Mouse (Mus musculus): ENCODE data around the gene Fam241a. TPM values are rescaled to one million over a fixed set of nuclear protein-coding genes. Genes with fewer than 3 reads are reported as not detected.

Gene Fam241a
- polyA plus RNA-seq, 1 experiment from 2014 or later = 9.5 TPM

DNA sequence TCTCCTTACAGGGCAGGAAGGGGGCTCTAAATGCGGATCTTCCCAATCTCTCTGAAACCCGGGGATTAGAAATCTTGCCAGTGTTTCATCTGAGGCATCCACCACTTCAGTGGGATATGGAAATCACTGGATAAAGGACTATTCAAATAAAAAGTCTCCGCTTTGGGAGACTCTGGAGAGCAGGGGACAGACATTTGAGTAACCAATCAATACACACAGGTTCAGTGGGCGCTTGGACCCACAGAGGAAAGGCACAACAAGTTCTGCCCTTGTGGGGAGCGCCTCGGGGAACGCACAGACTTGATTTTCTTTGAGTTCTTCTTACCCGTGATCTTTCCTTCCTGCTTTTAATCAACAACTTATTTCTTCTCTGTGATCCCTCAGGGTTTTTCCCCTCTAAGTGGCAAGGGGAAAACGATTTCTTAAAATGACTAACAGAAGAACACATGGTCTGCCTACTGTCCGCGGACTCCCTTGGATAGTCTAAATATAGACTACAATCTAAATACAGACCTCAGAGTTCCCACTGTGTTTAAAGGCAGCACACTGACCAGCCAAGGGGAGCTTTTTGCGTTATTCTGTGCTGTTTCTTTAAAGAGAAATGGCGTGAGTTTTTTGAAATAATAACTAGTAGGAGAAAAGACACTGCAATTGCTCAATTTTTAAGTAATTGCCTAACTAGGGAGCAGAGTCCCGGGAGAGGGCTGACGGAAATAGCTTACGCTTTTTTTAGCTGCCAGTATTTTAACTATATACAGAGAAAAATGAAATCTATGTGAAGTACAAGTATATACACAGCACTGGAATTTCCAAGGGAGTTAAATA, 18.0 kb upstream of the Fam241a start:
- WGBS = 63% methylated on average over 16 of the region's 16 CpGs
- no peak overlapping the region for H3K27ac ChIP-seq
- no peak overlapping the region for H3K4me2 ChIP-seq
- H3K27me3 ChIP-seq = no peaks in the 10 kb centered on the region
- ATAC-seq = no peak
- H3K9me3 ChIP-seq (replicated peaks) = no peaks in the 10 kb centered on the region
- no peak overlapping the region for H3K4me3 ChIP-seq
- H3K4me1 ChIP-seq = no peaks in the 10 kb centered on the region
- no peak overlapping the region for H3K9ac ChIP-seq
- H3K36me3 ChIP-seq (ENCODE audit: poor library complexity, severe bottlenecking) = no peaks in the 10 kb centered on the region

DNA sequence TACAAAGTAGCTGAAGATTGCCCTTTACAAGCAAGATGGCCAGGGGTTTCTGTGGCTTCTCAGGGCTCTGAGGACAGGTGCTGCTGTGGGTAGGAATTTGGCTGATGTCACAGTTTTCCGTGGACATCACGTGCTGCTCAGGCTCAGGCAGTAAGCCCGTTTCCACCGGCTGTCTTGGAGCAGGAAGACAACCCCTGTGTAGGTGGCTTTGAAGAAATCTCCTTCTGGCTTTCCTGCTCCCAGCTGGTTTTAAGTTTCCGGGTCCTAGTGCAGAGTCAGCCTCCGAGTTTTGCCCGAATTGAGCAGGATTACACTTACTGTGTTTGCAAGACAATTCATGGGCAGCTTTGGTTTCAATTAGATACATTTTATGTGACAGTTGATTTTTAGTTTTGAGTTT, 13.8 kb upstream of the Fam241a start:
- Histone ChIP-seq H3K4me1 (no peaks in the 10 kb centered on the region), H3K9me3 (replicated peaks) (no peaks in the 10 kb centered on the region), H3K4me2 (no peak overlapping the region), H3K27ac (no peak overlapping the region), H3K4me3 (no peak overlapping the region), H3K27me3 (no peaks in the 10 kb centered on the region), H3K36me3 (ENCODE audit: poor library complexity, severe bottlenecking) (no peaks in the 10 kb centered on the region), H3K9ac (no peak overlapping the region)
- no peak for ATAC-seq
- WGBS = 83% methylated on average over 7 of the region's 7 CpGs

DNA sequence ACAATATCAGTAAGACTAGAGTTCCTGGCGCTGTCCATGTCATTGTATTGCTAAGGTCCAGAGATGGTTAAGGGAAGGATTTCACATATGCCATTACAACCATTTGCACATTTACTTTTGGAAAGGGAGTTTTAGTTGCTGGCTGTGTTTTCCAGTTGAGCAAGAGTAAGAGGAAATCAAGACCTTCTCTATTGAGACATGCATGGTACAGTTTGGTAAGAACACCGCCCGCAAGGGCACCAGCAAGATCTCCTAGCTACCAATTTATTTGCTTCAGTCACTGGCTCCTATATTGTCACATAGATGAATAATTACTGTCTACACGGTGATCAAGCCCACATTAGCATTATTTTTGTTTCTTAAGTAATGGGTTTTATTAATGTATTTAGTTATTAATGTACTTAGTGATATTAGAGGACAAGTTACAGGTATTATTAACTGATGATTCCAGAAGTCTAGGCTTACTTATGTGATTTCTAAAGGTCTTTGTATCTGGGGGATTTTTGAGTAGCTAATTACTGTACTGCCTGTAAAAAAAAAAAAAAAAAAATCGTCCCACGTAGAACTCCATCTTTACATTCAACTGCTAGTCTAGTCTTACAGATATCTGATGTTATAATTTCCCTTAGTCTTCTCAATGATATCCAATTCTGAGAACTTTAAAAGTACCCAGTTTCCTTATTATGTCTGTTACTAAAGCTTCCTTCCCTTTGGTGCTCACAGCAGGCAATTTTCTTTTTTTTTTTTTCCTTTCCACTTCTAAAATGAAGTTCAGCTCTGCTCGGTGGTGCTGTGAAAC, 944 bp downstream of the Fam241a start:
- Histone ChIP-seq H3K9me3 (replicated peaks) (no peaks in the 10 kb centered on the region), H3K36me3 (ENCODE audit: poor library complexity, severe bottlenecking) (no peaks in the 10 kb centered on the region), H3K4me2 (peak overlapping the region; percentile 81), H3K4me1 (peaks cover 9% of the 10 kb centered on the region), H3K9ac (peak overlapping the region; percentile 75), H3K27me3 (peaks cover 18% of the 10 kb centered on the region), H3K4me3 (peak overlapping the region; percentile 78), H3K27ac (no peak overlapping the region)
- no peak for ATAC-seq
- WGBS = 37% methylated on average over 7 of the region's 7 CpGs

DNA sequence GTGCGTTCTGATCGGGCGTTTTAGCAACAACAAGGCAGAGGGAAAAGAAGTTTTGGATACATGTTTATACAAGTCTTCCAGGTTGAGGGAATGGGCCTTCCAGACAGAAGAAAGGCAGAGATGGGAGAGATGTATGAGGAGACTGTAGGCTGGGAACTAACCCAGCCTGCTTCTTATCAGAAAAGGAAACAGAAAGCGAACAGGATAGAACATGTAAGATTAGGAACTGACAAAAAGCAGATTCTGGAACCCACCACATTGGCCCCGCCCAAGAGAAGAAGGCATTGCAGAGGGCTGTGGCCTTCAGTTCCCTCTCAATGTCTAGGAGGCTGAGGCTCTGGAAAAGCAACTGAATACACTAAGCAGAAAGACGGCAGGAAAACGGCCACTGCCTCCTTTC, 2.2 kb downstream of the Fam241a start:
- no peak for ATAC-seq
- whole genome bisulfite sequencing = 87% methylated on average over 7 of the region's 7 CpGs
- no peaks in the 10 kb centered on the region for H3K9me3 ChIP-seq (replicated peaks)

DNA sequence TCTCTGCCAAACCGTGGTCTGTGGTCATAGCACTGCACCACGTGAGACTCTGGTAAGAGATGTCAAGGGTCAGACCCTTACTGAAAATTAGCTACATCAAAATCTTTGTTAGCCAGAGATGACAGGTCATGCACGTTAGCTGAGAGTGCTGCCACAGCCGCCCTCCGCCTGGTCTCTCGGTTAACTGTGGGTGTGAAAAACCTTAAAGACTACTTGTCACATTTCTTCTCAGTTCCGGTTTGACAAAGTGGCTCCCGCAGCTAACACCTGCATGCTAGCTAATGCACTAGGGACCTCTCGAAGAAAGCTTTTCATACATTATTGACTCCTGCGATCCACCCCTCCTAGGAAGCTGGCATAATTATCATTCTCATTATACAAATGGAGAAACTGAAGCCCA, 4.2 kb downstream of the Fam241a start:
- Histone ChIP-seq H3K27me3 (peaks cover 15% of the 10 kb centered on the region), H3K9ac (no peak overlapping the region), H3K4me2 (no peak overlapping the region), H3K9me3 (replicated peaks) (no peaks in the 10 kb centered on the region), H3K4me3 (no peak overlapping the region), H3K27ac (no peak overlapping the region), H3K4me1 (peaks cover 9% of the 10 kb centered on the region), H3K36me3 (ENCODE audit: poor library complexity, severe bottlenecking) (no peaks in the 10 kb centered on the region)
- no peak for ATAC-seq
- 38% methylated on average over 10 of the region's 10 CpGs for WGBS

More for the DNA sequence above, 2.2 kb downstream of the Fam241a start:
- Histone ChIP-seq H3K27me3 (peaks cover 16% of the 10 kb centered on the region), H3K4me1 (peaks cover 9% of the 10 kb centered on the region), H3K36me3 (ENCODE audit: poor library complexity, severe bottlenecking) (no peaks in the 10 kb centered on the region), H3K9ac (no peak overlapping the region), H3K27ac (no peak overlapping the region), H3K4me2 (no peak overlapping the region), H3K4me3 (no peak overlapping the region)

DNA sequence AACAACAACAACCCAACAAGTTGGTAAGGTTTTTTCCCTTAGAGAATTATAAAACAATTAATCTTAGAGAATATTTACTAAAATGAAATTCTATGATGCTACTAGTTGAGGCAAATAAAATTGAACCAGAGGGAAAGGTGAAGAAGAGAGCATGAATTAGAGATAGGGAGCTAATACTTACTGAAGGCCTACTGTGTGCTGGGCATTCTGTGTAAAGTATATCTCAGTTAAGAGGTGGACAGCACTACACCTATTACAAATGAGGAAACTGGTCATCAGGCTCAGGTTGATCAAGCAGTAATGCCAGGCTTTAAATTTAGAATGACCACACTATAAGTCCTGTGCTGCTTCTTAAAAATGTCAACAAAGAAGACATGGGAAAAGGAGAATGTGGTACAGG, 6.1 kb downstream of the Fam241a start:
- Histone ChIP-seq H3K27ac (no peak overlapping the region), H3K4me2 (no peak overlapping the region), H3K27me3 (peaks cover 14% of the 10 kb centered on the region), H3K4me1 (peaks cover 9% of the 10 kb centered on the region), H3K4me3 (no peak overlapping the region), H3K36me3 (ENCODE audit: poor library complexity, severe bottlenecking) (no peaks in the 10 kb centered on the region), H3K9me3 (replicated peaks) (no peaks in the 10 kb centered on the region), H3K9ac (no peak overlapping the region)
- no peak for ATAC-seq

DNA sequence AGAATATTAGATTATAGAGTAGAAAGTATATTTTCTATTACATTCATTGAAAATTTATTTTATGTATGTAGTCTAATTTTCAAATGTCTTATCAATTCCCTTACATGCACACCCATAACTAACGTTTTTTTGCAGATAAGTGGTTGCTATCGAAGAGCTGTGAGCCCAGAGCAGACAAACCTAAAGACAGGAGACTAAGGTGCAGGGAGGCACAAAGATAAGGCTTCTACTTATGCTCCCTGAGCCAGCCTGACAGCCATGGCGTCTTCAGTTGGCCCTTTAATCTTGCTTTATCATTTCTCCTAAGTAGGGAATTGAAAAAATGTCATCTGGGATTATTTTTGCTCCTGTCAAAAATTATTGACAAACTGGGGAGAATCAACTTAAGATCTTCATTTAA, 6.6 kb downstream of the Fam241a start:
- WGBS = 78% methylated on average over 3 of the region's 3 CpGs
- no peak overlapping the region for H3K27ac ChIP-seq
- ATAC-seq = no peak

DNA sequence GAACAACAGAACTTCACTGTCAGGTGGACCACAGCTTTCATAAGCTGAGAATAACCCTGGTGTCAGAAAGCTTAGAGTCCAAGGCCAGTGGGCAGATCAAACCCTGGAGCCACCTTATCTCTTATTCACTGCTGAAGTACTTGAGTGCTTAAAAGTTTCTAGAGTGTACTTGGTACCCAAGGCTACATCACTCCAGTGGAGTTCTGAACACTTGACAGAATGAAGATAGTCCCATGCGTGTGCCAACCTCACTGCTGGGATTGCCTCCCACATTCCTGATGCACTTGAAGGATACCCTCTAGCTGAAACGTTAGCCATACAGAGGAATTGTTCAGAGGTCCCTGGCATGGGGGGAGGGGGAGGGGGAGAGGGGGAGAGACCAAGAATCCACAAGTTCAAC, 14.4 kb downstream of the Fam241a start:
- Histone ChIP-seq H3K9me3 (replicated peaks) (no peaks in the 10 kb centered on the region), H3K27ac (no peak overlapping the region), H3K4me2 (no peak overlapping the region), H3K4me1 (no peaks in the 10 kb centered on the region), H3K4me3 (no peak overlapping the region), H3K9ac (no peak overlapping the region), H3K27me3 (no peaks in the 10 kb centered on the region), H3K36me3 (ENCODE audit: poor library complexity, severe bottlenecking) (no peaks in the 10 kb centered on the region)
- WGBS = 67% methylated on average over 2 of the region's 2 CpGs
- ATAC-seq = no peak

More for the DNA sequence above, 6.6 kb downstream of the Fam241a start:
- Histone ChIP-seq H3K36me3 (ENCODE audit: poor library complexity, severe bottlenecking) (no peaks in the 10 kb centered on the region), H3K9me3 (replicated peaks) (no peaks in the 10 kb centered on the region), H3K4me3 (no peak overlapping the region), H3K9ac (no peak overlapping the region), H3K27me3 (peaks cover 10% of the 10 kb centered on the region; the same call in 1 of the 2 replicates), H3K4me2 (no peak overlapping the region), H3K4me1 (peaks cover 9% of the 10 kb centered on the region)

DNA sequence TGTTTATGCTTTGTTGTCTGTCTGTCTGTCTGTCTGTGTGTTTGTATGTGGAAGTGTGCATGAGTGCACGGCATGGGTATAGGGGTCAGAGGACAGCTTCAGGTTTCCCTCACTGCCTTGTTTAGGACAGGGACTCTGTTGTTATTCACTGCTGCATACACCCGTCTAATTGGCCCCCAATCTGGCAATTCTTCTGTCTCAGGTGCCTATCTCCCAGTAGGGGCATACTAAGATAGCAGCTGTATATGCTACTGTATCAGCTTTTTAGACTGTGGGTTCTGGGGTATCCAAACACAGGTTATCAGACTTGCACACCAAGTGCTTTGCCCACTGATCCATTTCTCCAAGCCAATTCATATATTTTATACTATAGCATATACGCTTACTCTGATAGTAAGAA, 16.2 kb downstream of the Fam241a start:
- no peak overlapping the region for H3K4me3 ChIP-seq
- no peaks in the 10 kb centered on the region for H3K36me3 ChIP-seq (ENCODE audit: poor library complexity, severe bottlenecking)
- no peak overlapping the region for H3K27ac ChIP-seq
- H3K9ac ChIP-seq = no peak overlapping the region
- H3K27me3 ChIP-seq = no peaks in the 10 kb centered on the region
- H3K4me2 ChIP-seq = no peak overlapping the region
- no peak for ATAC-seq
- H3K4me1 ChIP-seq = no peaks in the 10 kb centered on the region
- WGBS = 83% methylated on average over 3 of the region's 3 CpGs
- H3K9me3 ChIP-seq (replicated peaks) = no peaks in the 10 kb centered on the region; the same call in 1 of the 2 replicates

DNA sequence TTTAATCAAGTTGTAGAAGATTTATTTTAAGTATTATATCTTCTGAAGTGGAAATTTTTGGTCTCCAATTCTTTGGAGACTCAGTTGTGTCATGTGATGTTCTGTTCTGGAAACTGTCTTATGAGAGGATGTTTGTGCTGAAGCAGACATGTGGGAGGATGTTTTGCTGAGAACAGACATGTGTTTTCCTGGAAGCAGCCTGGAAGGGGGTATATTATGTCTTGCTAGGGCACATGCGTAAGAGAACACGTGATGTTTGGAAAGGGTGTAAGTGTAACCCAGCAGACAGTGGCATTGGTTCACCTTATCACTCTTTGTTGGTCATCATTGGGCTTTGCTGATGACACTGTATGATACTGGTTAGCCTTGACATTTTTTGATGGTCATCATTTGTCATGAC, 20.6 kb downstream of the Fam241a start:
- H3K4me1 ChIP-seq = no peaks in the 10 kb centered on the region
- H3K27me3 ChIP-seq = no peaks in the 10 kb centered on the region
- 90% methylated on average over 2 of the region's 2 CpGs for WGBS
- H3K4me2 ChIP-seq = no peak overlapping the region
- ATAC-seq = no peak
- no peaks in the 10 kb centered on the region; the same call in 1 of the 2 replicates for H3K9me3 ChIP-seq (replicated peaks)
- H3K4me3 ChIP-seq = no peak overlapping the region
- no peaks in the 10 kb centered on the region for H3K36me3 ChIP-seq (ENCODE audit: poor library complexity, severe bottlenecking)
- H3K27ac ChIP-seq = no peak overlapping the region
- no peak overlapping the region for H3K9ac ChIP-seq

DNA sequence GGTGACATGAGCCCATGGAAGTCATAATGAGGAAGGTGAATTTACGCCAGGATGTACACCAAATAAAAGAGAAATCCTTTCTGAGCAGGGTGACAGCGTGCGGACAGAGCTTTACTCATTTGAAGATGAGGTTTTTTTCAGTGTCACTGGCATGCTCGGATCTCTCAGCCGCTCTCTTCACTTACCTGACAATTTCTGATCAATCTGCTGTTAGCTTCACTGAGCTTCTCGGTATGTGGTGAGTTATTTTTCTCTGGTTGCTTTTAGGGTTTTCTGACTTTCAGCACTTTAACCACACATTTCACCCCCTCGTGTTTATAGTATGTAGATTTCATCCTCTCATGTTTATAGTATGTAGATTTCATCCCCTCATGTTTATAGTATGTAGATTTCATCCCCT, 21.1 kb downstream of the Fam241a start:
- no peak overlapping the region for H3K4me3 ChIP-seq
- H3K4me1 ChIP-seq = no peaks in the 10 kb centered on the region
- no peak overlapping the region for H3K27ac ChIP-seq
- H3K9ac ChIP-seq = no peak overlapping the region
- WGBS = 89% methylated on average over 7 of the region's 7 CpGs
- no peak for ATAC-seq
- no peaks in the 10 kb centered on the region for H3K36me3 ChIP-seq (ENCODE audit: poor library complexity, severe bottlenecking)
- H3K27me3 ChIP-seq = no peaks in the 10 kb centered on the region
- H3K4me2 ChIP-seq = no peak overlapping the region
- no peaks in the 10 kb centered on the region; the same call in 1 of the 2 replicates for H3K9me3 ChIP-seq (replicated peaks)

DNA sequence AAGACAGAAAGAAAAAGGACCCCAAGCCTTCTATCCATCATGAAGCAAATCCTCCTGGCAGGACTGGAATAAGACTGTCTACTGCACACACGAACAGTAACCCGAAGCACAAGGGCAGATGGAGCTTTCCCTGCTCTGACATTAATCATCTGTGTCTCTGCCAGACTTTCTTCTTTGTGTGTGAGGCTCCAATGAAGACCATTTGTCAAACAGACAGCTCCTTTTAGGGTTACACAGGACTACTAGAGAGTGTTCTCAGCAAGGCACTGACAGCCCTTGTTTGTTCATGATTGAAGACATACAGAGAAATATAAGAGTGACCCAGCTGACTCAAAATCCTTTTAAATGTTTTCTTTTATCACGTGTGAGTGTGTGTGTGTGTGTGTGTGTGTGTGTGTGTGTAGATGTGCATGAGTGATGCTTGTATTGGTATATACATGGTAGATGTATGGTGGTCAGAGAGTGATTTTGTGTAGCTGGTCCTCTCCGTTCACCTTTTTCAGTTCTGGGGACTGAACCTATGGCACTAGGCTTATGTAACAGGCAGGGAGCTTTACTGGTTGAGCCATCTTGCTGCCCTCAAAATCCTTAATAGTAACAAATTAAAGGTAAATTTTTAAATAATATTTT, 21.8 kb downstream of the Fam241a start:
- ATAC-seq = peak; percentile 68; the same call in 1 of the 2 replicates
- peak overlapping the region; percentile 35; the same call in 1 of the 2 replicates for H3K27ac ChIP-seq
- H3K9me3 ChIP-seq (replicated peaks) = no peaks in the 10 kb centered on the region; the same call in 1 of the 2 replicates
- H3K27me3 ChIP-seq = no peaks in the 10 kb centered on the region
- WGBS = 71% methylated on average over 4 of the region's 4 CpGs
- H3K4me3 ChIP-seq = no peak overlapping the region
- H3K9ac ChIP-seq = no peak overlapping the region
- no peaks in the 10 kb centered on the region for H3K36me3 ChIP-seq (ENCODE audit: poor library complexity, severe bottlenecking)
- no peaks in the 10 kb centered on the region for H3K4me1 ChIP-seq
- H3K4me2 ChIP-seq = no peak overlapping the region
